Mouse (Mus musculus): ENCODE results near the gene Abcb1b. TPM values are rescaled to one million over a fixed set of nuclear protein-coding genes. Genes with fewer than 3 reads are reported as not detected.
"Not testable (repeated sequence)": the region's sequence is repeated elsewhere in the genome, so short reads cannot be mapped to it uniquely, and the experiment has no call there.

Gene Abcb1b
- polyA plus RNA-seq (2015; fragmentation: Nextera tagmentation; extraction: Ambion mirVana) = 3.8 and 4.1 TPM in 2 replicates

- peak; percentile 53 for DNase-seq (ENCODE audit: low spot score)
Measured at GRCm38 (mm10) chr5:8797987-8798751, at the start of gene Abcb1b. Gene Abcb1b, plus strand, starts transcription at chr5:8798147.

- no peak for DNase-seq (ENCODE audit: low spot score)
Measured at GRCm38 (mm10) chr5:8772866-8773265, 25.1 kb upstream of the Abcb1b start.

DNA sequence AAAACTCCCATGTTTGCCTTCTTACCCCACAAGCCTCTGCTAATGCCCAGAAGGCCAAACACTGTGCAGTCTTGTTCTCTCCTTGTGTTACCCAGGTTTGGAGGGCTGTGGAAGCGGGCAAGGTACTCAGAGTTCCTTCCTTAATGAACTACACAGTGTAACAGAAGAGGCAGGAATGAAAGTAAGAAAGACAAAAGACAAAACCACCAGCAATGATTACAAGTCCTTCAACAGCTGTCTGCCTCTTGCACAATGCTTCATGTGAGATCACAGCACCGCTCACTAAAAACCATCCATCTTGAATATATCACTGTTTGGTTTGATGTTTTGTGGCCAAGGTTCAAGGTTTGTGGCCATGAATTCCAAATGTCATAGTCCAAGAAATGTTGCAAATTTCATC, 19.6 kb upstream of the Abcb1b start:
- no peak for DNase-seq (ENCODE audit: low spot score)

DNA sequence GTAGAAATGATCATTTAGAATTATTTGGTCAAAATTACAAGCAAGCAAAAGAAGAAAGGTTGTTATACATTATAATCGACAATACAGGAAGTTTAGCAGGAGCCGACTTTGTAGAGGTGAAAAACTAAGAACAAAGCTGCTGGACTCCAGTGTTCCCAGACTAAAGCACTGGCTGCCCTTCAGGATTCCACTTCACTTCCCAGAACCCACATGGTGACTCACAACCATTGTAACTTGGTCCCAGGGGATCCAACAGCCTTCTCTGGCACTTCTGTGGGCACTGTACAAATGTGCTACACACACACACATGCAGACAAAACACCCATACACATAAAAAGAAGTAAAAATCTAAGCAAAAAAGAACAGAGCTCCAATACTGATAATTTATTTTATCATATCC, 19.2 kb upstream of the Abcb1b start:
- DNase-seq (ENCODE audit: low spot score) = no peak

- DNase-seq (ENCODE audit: low spot score) = no peak
Measured at GRCm38 (mm10) chr5:8792281-8792680, 5.7 kb upstream of the Abcb1b start.

- DNase-seq (ENCODE audit: low spot score) = no peak
Measured at GRCm38 (mm10) chr5:8798752-8799115, 787 bp downstream of the Abcb1b start.

GRCm38 (mm10) chr5:8805742-8806141, 7.8 kb downstream of the Abcb1b start:
- no peak for DNase-seq (ENCODE audit: low spot score)

DNA sequence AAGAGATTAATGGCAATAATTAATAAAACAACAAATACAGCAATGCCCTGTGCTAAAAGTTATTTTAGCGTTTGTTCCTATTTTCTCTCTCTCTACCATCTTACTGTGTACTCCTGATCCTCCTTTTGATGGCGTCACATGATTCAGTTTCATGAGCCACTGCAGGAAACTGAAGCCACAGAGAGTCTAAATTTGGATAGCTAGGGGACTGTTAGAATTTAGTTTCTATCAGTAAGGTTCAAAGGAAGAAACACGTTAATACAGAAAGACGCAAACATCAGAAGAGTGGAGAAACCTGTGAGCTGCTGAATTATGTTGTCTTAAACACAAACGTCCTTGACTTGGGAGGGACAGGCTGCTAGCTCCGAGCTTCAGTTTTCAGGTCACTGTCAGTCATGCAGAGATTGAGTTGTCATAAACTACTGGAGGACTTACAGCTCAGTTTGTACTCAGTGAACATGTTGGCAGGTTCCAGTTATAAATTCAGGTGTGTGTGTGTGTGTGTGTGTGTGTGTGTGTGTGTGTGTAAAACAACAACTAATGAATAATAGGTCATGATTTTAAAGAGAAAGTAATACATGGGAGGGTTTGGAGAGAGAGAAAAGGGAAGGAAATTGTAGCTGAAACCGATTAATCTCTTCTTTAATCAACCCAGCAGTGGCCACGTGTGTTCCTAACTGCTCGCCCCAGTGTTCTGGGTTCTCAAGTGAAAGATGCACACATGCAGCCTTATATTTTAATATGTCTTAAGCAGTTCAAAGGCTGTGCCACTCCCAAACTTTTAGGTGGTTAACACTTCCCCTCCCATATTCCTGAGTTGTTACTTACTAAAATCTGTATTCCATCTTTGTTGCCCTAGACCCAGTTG, 9.4 kb downstream of the Abcb1b start:
- peak; percentile 40 for DNase-seq (ENCODE audit: low spot score)

DNA sequence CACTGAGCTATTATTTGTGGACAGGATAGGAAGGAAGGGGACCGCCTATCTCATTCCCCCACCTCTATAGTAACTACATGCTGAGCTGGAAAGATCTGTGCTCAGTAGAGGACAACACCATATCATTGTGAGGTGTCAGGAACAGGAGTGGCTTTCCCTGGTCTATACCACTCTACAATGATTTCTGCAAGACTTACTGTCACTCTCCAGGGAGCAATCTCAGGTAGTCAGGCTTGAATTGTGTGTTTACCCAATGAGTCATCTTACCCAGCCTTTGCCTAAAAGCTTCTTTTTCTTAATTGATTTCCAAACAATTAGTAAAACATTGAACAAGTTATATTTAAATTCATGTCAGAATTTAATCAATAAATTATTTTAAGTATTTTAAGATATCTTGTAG, 15.9 kb downstream of the Abcb1b start:
- no peak for DNase-seq (ENCODE audit: low spot score)

DNA sequence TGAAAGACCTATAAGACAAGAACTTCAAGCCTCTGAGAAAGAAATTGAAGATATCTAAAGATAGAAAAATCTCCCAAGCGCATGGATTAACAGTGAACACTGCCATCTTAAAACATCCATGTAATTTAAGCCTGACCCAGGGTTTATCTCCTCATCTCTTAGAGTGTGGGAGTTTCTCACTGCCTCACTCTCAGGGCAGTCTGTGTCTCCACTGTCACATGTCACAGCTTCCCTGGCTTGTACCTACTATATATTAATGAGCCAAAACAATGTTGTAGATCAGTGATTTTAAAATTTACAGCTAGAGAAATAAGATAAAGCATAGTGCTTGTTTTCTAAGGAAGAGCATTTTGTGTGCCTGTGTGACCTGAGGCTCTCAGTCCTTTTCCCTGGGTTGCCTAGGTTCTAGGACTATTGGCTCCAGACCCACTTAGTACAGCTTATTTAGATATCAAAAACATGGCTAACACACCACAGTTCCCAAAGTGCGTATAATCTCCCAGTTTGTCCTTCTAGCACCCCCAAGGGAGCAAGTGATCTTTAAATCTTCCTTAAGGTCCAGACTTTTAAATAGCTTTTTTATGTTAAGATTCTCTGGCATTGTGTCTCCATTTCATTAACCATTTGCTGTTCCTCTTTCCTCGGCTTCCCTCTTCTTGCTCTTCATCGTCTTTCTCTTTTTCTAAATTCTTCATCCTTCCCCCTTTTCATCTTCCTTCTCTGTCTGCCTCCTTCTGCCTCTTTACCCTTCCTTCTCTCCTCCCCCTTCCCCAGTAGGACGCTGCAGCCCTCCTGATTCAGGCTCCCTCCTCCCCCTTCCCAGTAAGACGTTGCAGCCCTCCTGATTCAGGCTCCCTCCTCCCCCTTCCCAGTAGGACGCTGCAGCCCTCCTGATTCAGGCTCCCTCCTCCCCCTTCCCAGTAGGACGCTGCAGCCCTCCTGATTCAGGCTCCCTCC, 22.0 kb downstream of the Abcb1b start:
- no peak for DNase-seq (ENCODE audit: low spot score)

- DNase-seq (ENCODE audit: low spot score) = not testable (repeated sequence)
Measured at GRCm38 (mm10) chr5:8820592-8821104, 22.7 kb downstream of the Abcb1b start.

DNA sequence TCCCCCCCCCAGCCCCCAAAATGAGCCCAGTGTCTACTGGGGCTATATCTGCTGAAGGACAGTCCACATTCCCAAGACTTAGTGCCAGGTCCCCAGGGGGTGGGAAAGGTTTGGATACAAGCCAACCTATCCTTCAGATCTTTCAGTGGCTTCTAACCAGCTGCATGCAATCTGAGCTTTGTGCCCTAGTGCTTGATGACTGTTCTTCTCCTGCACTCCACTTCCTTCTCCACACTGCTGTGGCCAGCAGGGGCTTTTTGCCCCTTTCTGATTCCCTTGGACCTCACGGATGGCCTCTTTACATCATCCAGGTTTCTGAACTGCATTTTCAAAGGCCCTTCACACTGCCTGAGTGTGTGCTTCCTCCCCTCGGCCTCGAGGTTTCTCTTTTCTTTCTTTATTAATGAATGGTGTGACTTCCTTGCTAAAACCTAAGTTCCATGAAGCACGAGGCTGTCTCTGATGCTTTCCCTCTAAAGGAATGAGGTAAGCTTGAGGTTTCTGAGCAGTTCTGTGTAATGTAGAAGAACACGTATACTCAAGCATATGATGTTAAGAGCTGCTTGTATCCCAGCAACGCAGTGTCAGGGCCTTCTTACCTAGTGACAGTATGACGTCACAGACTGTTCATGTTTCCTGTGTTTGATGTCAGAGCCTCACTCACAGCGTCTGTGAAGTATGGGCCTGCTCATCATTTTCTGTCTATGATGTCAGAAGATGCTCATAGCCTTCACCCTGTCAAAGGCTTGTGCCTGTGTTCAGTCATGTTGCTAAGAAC, 40.9 kb downstream of the Abcb1b start:
- peak; percentile 20 for DNase-seq (ENCODE audit: low spot score)

- DNase-seq (ENCODE audit: low spot score) = no peak
Measured at GRCm38 (mm10) chr5:8839651-8840050, 41.7 kb downstream of the Abcb1b start.

DNA sequence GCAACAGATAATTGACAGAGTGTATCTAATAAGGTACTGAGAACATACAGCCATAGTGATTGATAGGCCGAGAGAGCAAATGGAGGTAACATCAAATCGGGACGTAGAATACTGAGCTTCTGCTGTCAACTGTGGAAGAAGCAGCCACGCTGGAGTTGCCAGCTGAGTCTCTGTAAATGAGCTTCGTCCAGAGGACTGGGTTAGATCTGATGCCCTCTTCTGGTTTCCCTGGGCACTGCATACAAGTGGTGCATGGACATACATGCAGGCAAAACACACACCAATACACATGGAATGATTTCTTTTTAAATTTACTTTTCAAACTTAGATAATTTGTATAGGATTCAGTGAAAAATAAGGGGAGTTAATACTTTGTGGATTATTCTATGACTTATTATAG, 42.9 kb downstream of the Abcb1b start:
- peak; percentile 68 for DNase-seq (ENCODE audit: low spot score)

DNA sequence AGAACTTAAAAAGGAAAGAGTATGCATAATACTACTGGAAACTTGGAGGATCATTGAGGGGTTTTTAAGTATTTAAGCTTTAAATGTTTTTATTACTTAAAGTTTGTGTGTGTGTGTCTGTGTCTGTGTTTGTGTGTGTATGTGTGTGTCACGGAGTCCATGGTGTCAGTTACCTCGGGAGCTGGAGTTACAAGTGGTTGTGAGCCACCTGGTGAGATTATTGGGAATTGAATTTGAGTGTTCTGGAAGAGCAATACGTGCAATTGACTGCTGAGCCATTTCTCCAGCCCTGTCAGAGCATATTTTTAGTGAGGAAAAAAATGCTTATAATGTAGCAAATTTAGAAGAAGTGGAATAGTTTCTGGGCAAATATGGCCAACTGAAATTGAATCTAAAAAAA, 44.9 kb downstream of the Abcb1b start:
- no peak for DNase-seq (ENCODE audit: low spot score)

GRCm38 (mm10) chr5:8848607-8849575, 50.9 kb downstream of the Abcb1b start:
- not testable (repeated sequence) for DNase-seq (ENCODE audit: low spot score)

GRCm38 (mm10) chr5:8850851-8851250, 52.9 kb downstream of the Abcb1b start:
- DNase-seq (ENCODE audit: low spot score) = no peak

GRCm38 (mm10) chr5:8857201-8857600, 59.3 kb downstream of the Abcb1b start:
- DNase-seq (ENCODE audit: low spot score) = no peak

GRCm38 (mm10) chr5:8861811-8862210, 63.9 kb downstream of the Abcb1b start:
- DNase-seq (ENCODE audit: low spot score) = no peak
